Mouse (Mus musculus): ENCODE data around the gene Ift172.

Gene Ift172

GRCm38 (mm10) chr5:31290521-31291360 is at the start of gene Ift172:
TSS of gene Ift172 (minus strand) at chr5:31291116.
- DNase-seq, result peak; percentile 100

DNA sequence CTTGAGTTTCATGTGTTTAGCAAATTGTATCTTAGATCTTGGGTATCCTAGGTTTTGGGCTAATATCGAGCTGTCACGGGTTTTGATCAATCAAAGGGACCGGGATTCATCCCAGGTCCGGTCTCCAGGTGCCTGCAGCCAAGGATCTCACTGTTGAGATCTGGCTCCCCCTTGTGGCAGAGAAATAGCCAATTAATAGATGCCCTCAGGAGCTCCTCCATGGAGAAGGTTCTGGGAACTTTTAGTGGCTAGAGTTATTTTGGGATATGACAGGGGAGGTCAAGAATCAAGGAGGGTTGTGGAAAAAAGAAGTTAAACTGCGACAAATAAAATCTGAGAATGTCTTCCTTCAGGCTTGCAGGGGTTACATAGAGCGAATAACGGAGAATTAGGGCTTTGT is 37.3 kb upstream of the Ift172 start:
- DNase-seq, result peak; percentile 94

GRCm38 (mm10) chr5:31326850-31327249 is 35.9 kb upstream of the Ift172 start:
- DNase-seq, result peak; percentile 87

DNA sequence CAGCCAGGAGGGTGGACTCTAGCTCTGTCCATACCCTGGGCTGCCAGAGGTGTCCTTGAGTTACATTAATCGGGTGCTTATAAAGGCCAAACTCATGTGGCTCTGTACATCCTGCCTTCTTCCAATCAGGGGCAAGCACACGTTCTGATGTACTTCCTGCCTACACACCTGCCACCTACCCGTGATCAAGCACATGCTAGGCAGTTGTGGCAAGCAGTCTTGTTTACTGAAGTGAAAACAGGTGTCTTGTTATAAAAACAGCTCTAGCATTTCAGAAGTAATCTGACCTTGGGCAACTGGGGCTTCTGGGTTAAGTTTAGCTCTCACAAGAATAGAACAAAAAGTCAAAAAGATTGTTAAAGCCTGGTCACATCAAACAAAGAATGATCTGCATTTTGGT is 33.2 kb upstream of the Ift172 start:
- peak; percentile 29 for DNase-seq

- DNase-seq, result no peak
These were observed 31.9 kb upstream of the Ift172 start for GRCm38 (mm10) chr5:31322776-31323175.

GRCm38 (mm10) chr5:31312806-31313205 is 21.9 kb upstream of the Ift172 start:
- DNase-seq, result no peak

DNA sequence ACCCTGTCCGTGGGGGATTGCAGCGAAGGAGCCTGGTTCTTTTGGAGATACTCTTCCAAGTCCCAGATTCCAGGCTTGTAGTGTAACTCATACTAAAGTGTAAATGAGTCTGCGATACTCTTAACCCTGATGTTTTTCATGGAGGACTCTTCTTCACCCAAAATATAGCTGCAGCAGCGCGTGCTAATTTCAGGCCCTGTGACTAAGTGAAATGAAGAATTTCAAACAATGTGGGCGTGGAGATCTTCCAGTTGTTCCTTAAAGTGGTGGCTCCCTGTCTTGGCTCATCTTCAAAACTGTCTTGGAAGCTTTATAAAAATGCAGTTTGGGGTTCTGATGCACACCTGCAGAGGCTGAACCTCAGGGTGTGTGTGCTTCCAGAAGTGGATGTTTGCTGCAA is 12.2 kb upstream of the Ift172 start:
- DNase-seq, result peak; percentile 18

GRCm38 (mm10) chr5:31301866-31302265 is 10.9 kb upstream of the Ift172 start:
- peak; percentile 54 for DNase-seq

DNA sequence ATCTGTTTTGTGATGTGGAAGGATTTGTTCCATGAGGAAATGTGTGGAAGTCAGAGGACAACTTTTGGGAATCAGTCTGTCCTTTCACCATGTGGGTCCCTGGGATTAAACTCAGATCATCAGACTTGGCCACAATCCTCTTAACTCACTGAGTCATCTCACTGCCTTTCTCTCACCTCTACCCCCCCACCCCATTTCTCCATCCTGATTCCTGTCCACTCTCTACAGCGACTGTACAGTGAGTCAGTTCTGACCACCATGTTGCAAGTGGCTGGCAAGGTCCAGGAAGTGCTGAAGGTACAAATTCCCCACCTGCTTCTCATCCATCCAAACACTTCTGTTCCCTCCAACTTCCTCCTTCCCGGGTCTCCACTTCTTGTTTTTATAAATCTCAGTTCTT is 7.6 kb upstream of the Ift172 start:
- peak; percentile 45 for DNase-seq

DNA sequence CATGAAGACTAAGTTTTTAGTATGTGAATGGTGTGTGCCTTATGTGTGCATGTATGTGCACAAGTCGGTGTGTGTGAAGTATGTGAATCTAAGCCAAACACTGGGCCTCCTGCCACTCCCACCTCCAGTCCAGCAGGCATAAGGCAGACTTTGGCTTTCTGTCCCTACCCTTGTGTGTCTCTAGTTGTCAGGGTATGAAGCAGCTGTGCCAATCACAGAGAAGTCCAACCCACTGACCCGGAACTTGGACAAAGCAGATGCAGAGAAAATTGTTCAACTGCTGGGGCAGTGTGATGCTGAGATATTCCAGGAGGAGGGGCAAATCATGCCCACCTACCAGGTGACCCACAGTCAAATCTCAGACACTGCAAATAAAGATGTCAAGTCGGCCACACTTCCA is 7.1 kb upstream of the Ift172 start:
- DNase-seq, result peak; percentile 74

- no peak for DNase-seq
These were observed 6.3 kb upstream of the Ift172 start, which contains the start of gene Gckr for GRCm38 (mm10) chr5:31297047-31297757. TSS of gene Gckr (plus strand) at chr5:31297443.

DNA sequence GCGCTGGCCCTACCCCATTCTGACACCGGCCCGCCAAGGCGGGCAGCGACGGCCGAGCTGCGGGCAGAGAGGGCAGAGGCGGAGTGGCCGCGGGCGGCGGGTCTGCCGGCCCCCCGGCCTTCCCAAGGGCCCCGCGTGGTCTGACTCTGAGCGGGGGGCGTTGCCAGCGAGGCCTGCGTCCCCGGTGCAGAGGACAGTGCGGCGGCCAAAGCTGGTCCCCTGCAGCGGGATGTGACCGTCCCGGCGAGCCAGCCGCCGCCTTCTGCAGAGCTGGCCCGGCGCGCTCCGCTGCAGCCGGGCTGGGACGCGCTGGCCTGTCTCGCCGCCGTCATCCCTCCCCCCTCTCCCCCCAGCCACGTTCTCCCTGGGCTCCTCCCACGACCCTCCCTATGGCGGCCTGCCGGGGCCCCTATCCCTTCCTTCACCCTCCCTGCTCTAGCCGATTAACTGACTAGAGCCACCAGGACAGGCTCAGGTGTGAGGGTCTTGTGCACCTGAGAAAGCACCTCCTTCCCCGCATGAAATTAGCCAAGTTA is 4.8 kb upstream of the Ift172 start, which contains the start of gene Fndc4:
Fndc4 (minus strand) TSS at position 475 of the 536 bp plus-strand sequence.
- DNase-seq, result peak; percentile 94

DNA sequence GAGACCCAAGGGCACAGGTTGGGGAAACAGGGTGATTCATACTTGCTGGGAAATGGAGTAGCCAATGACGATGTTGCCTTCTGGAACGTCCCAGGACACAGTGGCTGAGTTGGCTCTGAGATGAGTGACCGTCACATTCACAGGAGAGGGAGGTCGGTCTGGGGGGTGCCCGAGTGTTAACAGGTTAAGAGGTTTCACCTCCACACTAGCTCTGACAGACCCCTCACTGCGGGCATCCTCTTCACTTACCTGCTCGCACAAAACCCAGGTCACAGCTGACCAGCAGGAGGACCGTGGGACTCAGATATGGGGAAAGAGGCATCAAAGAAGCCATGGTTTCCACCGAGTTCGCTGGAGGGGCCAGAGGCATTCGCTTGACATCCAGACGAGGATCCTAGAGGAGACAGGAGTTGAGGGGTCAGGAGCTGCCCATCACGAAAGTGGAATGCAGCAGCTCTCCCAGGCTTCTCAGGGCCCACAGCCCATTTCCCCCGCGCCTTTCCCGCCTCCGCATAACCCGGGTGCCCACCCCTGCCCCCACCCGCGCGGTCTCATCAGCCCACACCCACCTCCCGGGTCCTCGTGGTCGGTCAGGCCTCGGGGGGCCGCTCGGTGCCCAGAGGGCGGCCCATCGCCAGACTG is 4.2 kb upstream of the Ift172 start:
- DNase-seq, result no peak

DNA sequence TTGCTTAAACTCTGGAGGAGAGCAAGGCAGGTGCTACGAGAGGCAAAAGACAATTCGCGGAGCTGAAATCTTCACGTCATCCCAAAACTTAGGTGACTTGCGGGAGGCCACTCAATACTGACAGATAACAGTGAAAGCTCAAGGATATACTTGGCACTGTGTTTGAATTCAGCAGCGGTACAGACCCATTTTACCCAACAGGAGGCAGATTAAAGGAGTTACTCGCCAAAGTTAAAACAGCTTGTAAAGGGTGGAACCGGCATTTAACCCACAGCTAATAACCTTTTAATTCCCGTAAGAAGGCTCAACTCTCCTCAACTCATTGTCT is 409 bp upstream of the Ift172 start:
- DNase-seq, result no peak

DNA sequence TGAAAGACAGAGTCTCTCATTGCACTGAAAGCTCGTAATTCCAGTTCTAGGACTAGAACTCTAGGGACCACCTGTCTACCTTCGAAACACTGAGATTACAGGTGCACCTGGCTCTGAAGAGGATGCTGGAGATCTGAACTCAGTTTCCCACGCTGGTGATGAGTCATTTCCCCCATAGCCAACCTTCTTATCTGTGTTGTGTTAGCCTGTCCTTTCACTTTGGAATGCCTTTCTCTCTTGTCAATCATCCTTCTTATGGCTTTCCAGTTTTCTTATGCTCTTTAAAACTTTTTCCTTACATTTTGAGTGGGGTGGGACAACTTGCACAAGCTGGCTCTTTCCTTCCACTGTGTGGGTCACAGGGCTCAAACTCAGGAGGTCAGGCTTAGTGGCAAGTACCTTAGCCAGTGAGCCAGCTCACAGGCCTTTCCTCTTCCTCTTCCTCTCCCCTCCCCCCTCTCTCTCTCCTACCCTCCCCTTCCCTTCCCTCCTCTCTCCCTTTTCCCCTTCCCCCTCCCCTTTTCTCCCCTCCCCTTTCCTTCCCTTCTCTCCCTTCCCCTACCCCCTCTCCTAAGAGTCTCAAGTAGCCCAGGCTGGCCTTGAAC is 1.2 kb downstream of the Ift172 start:
- peak; percentile 66 for DNase-seq

- peak; percentile 63 for DNase-seq
These were observed 2.3 kb downstream of the Ift172 start for GRCm38 (mm10) chr5:31288655-31289054.

- DNase-seq, result peak; percentile 86
These were observed 2.7 kb downstream of the Ift172 start for GRCm38 (mm10) chr5:31288225-31288624.

DNA sequence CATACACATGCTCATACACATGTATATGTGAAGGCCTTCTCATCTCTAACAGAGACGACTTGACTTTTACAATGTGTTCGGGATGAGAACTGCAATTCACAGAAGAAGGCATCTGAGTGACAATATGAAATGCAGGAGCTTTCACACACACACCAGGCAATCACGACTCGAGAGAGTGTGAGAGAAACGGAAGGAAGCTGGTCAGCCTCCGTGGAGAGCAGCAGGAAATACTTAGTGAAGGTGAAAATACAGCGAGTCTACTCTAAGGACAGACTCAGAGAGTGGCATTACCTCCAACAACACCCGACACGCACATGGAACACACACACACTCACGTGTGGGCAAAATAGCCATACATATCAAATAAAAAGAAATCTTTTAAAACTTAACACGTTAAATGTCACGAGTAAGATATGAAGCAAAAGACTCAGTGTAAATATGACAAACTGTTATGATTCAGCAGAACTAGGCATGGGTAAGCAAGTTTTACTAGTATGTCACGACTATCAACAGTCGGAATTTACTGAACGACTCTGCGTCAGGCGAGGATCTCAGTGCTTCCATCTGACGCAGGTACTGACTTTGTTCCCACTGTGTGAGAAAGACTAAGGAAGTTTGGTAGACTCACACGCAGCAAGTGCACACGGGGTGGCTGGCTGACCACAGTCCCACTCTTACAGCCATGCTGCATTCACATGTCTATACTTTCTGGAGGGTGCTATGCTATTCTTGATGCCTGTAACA is 11.5 kb downstream of the Ift172 start:
- peak; percentile 79 for DNase-seq

DNA sequence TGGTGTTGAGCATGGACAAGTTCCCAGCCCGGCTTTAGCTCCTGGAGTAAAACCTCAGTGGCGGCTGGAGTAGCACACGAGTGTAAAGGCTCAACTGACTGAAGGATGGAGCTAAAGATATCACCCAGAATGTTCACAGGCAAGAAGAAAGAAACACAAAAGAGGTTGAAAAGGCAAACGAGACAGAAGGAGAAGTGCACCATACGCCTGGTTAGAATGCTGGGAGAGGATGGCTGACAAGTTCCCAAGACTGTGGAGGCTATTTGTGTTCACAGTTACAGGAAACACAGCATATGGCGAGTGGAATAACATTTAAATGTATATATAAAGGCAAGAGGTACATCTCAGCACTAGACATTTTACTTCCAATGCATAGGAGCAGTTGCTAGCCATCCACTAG is 17.9 kb downstream of the Ift172 start:
- DNase-seq, result no peak

- no peak for DNase-seq
These were observed 23.2 kb downstream of the Ift172 start for GRCm38 (mm10) chr5:31267686-31268085.

GRCm38 (mm10) chr5:31266101-31266500 is 24.8 kb downstream of the Ift172 start:
- DNase-seq, result peak; percentile 92

DNA sequence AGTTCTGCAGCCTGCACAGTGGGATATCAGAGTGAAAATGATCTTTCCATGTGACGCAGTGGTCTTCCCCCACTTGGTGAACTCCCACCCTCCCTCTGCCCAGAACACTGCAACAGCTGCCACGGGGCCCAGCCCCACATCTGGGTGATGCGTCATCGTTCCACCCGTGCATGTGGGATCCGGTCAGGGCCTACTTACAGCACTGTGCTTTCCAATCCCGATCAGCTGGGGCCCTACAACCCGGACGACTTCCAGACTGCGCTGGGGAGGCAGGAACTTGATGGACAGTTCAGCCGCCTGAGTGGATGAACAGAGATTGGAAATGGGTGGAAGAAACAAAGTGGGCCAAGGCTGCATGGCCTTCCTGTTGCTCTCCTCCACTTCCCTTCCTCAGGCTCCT is 33.3 kb downstream of the Ift172 start:
- peak; percentile 93 for DNase-seq
